Mouse (Mus musculus): Measurements from ENCODE around the gene Gm49450.

Gm49450 gene

DNA sequence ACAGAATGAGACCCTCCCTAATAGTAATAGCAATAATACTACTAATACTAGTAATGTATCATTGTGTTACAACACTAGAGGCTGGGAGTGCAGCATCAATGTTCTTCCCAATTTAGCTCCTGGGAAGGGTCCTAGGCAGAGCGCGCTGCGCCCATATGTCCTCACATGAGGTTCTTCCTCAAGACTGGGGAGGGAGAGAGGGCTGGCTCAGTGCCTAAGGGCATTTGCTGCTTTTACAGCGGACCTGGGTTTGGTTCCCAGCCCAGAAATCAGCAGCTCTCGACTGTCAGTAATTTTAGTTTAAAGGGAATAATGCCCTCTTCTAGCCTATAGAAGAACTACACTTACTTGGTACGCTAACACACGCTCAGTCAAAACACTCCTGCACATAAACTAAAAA is 65.8 kb downstream of the Gm49450 start:
- DNase-seq, result no peak

DNA sequence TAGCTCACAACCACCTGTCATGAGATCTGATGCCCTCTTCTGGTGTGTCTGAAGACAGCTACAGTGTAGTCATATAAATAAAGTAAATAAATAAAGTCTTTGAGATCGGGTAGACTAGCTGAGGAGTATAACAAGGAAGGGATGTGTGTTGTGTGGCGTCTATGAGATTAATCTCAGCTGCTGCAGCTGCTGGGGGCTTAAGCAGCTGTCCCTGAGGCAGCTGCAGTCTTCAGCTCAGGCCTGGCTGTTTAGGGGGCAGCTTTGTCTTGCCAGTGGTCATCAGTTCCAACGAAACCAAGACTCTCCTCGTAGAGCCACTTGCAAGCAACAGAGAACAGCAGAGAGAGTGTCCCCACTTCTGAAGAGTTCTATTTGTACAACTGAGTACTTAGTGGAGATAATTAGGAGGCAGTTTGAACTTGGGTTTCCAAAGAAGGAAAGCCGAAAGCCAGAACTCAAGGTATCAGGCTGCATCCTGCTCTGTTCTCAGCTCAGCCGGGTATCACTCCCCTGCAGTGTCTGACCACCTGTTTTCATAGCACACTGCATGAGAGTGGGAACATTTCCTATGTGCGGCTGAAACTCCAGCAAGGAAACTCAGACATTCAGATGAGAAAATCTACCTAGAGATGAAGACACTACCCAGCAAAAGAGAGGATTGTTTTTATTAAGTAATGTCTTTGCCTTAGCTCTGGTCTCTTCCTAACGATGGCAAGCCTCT is 66.5 kb downstream of the Gm49450 start:
- DNase-seq, result no peak

DNA sequence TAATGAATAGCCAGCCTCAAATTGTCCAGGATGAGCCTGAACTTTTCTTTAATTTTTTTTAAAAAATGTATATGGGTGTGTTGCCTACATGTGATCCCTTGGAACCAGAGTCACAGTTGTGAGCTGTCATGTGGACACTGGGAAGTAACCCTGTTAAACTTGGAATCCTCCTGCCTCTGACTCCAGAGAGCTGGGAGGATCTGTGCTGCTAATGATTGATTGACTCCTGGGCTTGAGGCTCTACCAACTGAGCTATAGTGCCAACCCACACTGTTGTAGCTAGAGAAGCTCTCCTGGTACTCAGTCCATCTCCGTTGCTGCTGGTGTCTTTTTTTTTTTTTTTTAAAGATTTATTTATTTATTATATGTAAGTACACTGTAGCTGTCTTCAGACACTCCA is 69.2 kb downstream of the Gm49450 start:
- DNase-seq, result no peak

DNA sequence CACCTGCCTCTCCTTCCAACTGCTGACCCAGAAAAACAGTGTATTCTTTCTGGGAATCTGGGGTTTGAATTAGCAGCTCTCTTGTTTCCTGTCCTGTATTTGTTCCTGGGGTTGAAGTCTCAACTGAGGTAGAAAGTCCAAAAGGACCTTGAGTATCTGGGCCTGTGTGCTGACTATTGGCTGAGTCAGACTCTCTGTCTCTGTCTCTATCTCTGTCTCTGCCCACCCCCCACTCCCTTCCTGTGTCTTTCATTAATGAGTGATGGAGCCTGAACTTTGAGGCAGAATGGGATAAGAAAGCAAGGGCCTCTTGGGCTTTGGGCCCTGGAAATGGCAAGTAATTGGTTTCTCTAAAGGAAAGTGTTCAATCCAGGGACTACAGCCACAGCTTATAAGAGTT is 69.7 kb downstream of the Gm49450 start:
- DNase-seq, result no peak

All from kidney, postnatal 4 days (tissue).